Mouse (Mus musculus): ENCODE measurements around the gene Gtf2h1. TPM values are rescaled to one million over a fixed set of nuclear protein-coding genes. Genes with fewer than 3 reads are reported as not detected.

The Gtf2h1 gene
- total RNA-seq, 2 experiments from 2014 or later, result 15.7 to 16.9 TPM

GRCm38 (mm10) chr7:46845211-46845977 lies 49.5 kb downstream of the Gtf2h1 start:
- intact Hi-C loops (cut with DNase I), result no loop called here
- DNase-seq (ENCODE audit: low spot score), result peak; percentile 87

GRCm38 (mm10) chr7:46845978-46846485 lies 50.1 kb downstream of the Gtf2h1 start:
- DNase-seq (ENCODE audit: low spot score), result no peak
- intact Hi-C loops (cut with DNase I), result loop anchor here (2.0 kb wide), 2 partner anchors 29 to 51 kb away; no protein-coding TSS in a partner anchor

DNA sequence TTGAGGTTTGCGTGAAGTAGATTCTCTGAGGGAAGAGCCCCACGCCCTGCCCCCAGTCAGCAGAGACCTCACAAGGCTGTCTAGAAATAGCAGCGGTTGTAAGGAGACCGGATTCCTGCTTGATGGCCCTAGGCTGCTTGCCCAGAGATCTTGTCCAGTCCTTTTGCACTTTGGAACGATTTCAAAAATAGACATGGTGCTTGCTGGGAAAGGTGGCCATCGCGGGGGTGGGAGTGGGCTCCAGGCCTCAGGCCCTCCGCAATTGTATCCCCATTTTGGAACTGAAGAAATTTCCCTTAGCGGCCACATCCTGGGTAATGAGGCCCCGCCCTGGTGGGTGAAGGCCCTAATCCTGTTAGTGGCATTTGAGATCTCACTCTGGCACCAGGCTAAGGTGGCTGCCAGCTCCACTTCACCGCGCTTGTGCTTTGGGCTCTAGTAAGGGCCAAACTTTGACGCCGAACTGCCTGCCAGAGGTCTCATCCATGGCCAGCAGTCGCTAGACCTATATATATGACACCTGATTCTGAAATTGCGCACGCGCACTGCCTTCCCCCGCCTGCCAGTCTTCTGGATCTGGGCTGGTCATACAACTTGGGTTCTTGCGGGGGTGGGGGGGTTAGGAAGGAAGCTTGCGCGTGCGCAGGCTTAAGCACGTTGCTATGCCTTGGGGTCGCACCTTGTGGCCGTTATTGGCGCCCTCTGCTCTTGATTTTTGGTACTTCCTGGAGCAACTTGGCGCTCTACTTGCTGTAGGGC lies 50.8 kb downstream of the Gtf2h1 start:
- peak; percentile 27 for DNase-seq (ENCODE audit: low spot score)
- intact Hi-C loops (cut with DNase I), result loop anchor here (2.0 kb wide), 2 partner anchors 30 to 52 kb away; no protein-coding TSS in a partner anchor

DNA sequence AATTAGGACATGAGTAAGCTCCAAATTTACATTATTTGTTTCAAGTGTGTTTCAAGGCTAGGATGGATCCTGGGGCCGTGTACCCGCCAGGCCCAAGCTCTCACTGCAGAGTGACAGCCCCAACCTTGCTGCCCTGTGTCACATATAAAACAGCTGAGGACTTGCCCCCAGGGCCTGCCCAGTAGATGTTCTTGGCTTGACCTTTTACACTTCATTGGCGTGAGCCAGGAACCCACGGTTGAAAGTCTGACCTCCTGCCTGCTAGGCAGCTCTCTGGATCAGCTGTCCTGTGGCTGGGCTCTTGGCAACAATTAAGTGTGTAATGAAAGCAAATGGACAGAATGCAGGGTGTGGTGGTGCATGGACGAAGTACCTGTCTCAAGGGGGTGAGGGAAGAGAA lies 53.4 kb downstream of the Gtf2h1 start:
- intact Hi-C loops (cut with DNase I), result no loop called here
- no peak for DNase-seq (ENCODE audit: low spot score)

DNA sequence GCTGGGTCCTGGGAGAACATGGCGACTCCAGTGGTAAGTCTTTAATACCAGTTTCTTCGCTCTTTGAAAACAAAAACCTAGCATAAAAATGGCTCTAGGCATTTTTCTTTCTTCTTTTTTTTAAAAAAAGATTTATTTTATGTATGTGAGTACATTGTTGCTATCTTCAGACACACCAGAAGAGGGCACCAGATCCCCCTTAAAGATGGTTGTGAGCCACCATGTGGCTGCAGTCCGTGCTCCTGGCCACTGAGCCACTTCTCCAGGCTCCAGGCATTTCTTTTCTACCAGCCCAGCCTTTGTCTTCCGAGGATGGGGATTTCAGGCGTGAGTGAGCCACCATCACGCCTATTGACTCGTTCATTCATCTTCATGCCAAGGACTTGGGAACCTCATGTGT lies 55.1 kb downstream of the Gtf2h1 start:
- intact Hi-C loops (cut with DNase I), result loop anchor here (5.0 kb wide), 1 partner anchor 66 kb away; the partner anchor contains the start of gene Tsg101
- no peak for DNase-seq (ENCODE audit: low spot score)

DNA sequence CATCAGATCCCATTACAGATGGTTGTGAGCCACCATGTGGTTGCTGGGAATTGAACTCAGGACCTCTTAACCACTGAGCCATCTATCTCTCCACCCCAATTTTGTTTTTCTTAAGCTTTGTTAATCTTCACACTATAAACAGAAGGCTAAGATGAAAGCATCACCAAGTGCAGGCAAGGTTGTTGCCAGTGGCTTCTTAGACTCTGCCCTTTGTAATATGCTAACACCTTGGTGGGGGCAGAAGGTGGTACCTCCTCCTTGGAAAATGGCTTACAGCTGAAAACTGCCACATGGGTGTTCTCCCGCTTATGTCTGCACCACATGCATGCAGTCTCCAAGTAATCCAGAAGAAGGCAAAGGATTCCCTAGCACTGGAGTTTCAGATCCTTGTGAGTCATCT lies 56.8 kb downstream of the Gtf2h1 start:
- no peak for DNase-seq (ENCODE audit: low spot score)
- intact Hi-C loops (cut with DNase I), result loop anchor here (5.0 kb wide), 1 partner anchor 65 kb away; the partner anchor contains the start of gene Tsg101

DNA sequence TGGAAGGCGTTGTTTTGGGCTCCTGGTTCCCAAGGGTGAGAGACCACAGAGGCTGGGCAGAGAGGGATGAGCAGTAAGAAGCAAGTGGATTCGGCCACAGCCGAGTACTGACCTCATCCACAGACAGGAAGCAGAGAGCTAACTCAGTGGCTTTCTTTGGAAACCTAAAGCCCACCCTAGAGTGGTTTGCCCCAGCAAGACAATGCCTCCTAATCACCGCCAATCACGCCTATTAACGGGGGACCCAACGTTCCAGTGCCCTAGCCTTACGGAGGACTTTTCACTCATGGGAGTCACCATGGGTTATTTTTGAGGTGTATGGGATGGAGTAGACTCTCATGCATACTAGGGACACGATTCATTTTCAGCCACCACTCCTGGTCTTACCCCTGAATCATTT lies 57.5 kb downstream of the Gtf2h1 start:
- intact Hi-C loops (cut with DNase I), result loop anchor here (5.0 kb wide), 1 partner anchor 64 kb away; the partner anchor contains the start of gene Tsg101
- DNase-seq (ENCODE audit: low spot score), result no peak

DNA sequence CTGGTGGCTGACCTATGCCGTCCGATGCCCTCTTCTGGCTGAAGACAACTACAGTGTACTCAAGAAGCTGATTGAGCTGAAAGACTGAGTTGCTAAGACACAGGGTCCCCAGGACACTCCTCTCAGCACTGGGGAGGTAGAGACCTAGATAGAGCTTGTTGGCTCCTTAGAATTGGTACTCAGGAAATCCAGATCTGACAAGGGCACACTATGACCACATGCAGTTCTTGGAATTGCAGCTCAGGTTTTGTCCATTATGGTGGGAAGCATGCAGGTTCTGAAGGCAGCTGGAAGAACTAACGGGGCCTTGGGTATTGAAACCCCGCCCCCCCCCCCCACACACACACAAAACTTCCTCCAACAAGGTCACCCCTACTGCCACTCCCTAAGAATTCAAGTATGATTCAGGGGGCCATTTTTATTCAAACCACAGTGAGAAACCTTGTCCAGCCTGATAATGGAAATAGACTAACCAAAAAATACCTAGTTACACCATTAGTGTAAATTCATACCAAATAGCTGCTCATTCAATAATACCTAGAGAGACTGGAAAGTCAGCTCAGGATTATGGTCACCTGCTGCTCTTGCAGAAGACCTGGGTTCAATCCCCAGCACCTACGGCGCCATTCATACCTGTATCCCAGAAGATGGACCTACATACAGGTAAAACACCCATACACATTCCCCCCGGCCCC lies 60.1 kb downstream of the Gtf2h1 start:
- DNase-seq (ENCODE audit: low spot score), result no peak
- intact Hi-C loops (cut with DNase I), result no loop called here

- intact Hi-C loops (cut with DNase I), result no loop called here
- no peak for DNase-seq (ENCODE audit: low spot score)
Measured at GRCm38 (mm10) chr7:46857436-46857835, 61.5 kb downstream of the Gtf2h1 start.

- intact Hi-C loops (cut with DNase I), result no loop called here
Measured at GRCm38 (mm10) chr7:46859031-46859430, 63.1 kb downstream of the Gtf2h1 start.

GRCm38 (mm10) chr7:46860996-46861395 lies 65.1 kb downstream of the Gtf2h1 start, which contains the start of gene Ldhc:
TSS of gene Ldhc (plus strand) at chr7:46861203.
- no peak for DNase-seq (ENCODE audit: low spot score)
- intact Hi-C loops (cut with DNase I), result no loop called here

More at GRCm38 (mm10) chr7:46859031-46859430, 63.1 kb downstream of the Gtf2h1 start:
- no peak for DNase-seq (ENCODE audit: low spot score)

DNA sequence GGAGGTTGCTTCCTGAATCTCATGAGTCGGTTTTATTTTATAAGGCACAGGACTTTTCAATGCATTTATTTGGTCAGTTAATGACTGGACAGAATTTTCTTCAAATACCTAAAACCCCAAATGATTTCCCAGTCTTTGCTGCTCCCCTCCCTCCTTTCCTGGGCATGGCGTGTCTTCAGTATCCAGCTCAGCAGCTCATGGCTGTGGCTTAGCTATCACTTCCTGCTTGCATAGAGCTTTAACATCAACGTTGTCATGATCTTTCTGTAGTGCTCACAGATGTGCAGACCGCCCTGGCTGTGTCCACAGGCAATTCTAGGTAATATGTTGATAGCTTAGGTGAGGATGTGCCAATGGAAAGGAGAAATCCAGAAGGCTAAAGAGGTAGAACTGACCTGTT lies 76.1 kb downstream of the Gtf2h1 start:
- no peak for DNase-seq (ENCODE audit: low spot score)
- intact Hi-C loops (cut with DNase I), result no loop called here

Other genes with a start within 250 kb of the Gtf2h1 start
- gene Sergef, start 156.3 kb upstream of the Gtf2h1 start, total RNA-seq (2021), result 1 to 10 TPM; 3.7 to 4.0 TPM
- not detected for gene Tph1, start 123.6 kb upstream of the Gtf2h1 start, total RNA-seq (2021)
- 1 to 10 TPM; 4.1 to 4.7 TPM for gene Saal1, start 85.4 kb upstream of the Gtf2h1 start, total RNA-seq (2021)
- 1 to 10 TPM in 1 of 2 experiments, under 1 TPM in 1; 0.53 to 2.4 TPM for gene Saa3, start 80.4 kb upstream of the Gtf2h1 start, total RNA-seq (2021)
- not detected for gene Saa4, start 63.5 kb upstream of the Gtf2h1 start, total RNA-seq (2021)
- gene Saa1, start 53.1 kb upstream of the Gtf2h1 start, total RNA-seq (2021), result not detected
- not detected for gene Saa2, start 44.3 kb upstream of the Gtf2h1 start, total RNA-seq (2021)
- 10 to 100 TPM in 1 of 2 experiments, 1 to 10 TPM in 1; 8.6 to 10.5 TPM for gene Hps5, start within 50 bp of the Gtf2h1 start, total RNA-seq (2021)
- 100 to 1,000 TPM; 799 to 856 TPM for gene Ldha, start 45.4 kb downstream of the Gtf2h1 start, total RNA-seq (2021)
- not detected for gene Ldhc, start 65.1 kb downstream of the Gtf2h1 start, total RNA-seq (2021)
- 10 to 100 TPM; 62.1 to 64.8 TPM for gene Tsg101, start 123.9 kb downstream of the Gtf2h1 start, total RNA-seq (2021)
- gene Uevld, start 162.4 kb downstream of the Gtf2h1 start, total RNA-seq (2021), result 10 to 100 TPM in 1 of 2 experiments, 1 to 10 TPM in 1; 8.2 to 10.8 TPM
- not detected for gene Gm9999, start 187.5 kb downstream of the Gtf2h1 start, total RNA-seq (2021)
- gene Spty2d1, start 212.3 kb downstream of the Gtf2h1 start, total RNA-seq (2021), result 1 to 10 TPM; 7.3 to 7.9 TPM

Data from heart, postnatal 25 days (tissue).